Mouse (Mus musculus): ENCODE measurements around the gene Psma6. TPM values are rescaled to one million over a fixed set of nuclear protein-coding genes. Genes with fewer than 3 reads are reported as not detected.

Gene Psma6
- polyA plus RNA-seq, 1 experiment: 266 TPM

GRCm38 (mm10) chr12:55385931-55386330 lies 1.9 kb downstream of the Psma6 start:
- Histone ChIP-seq H3K4me2 (ENCODE audit: low read depth) (no peak overlapping the region), H3K4me3 (no peak overlapping the region), H3ac (ENCODE audit: control insufficient read depth, insufficient read length) (no peak overlapping the region), H3K27me3 (ENCODE audit: control insufficient read depth, insufficient read depth, insufficient read length) (no peaks in the 10 kb centered on the region), H3K36me3 (ENCODE audit: control insufficient read depth, insufficient read depth) (no peaks in the 10 kb centered on the region), H3K79me2 (ENCODE audit: control insufficient read depth, insufficient read depth) (no peaks in the 10 kb centered on the region)
- TF ChIP-seq MYOG (IDR thresholded peaks at IDR 0.05; ENCODE audit: control insufficient read depth in 1 of 3, insufficient read depth in 1 of 3, insufficient read length in 2 of 3, low read depth in 2 of 3) (no peak), POLR2AphosphoS2 (IDR thresholded peaks at IDR 0.05; ENCODE audit: insufficient read length, low read depth) (no peak), TCF12 (IDR thresholded peaks at IDR 0.05; ENCODE audit: insufficient read depth, poor library complexity, severe bottlenecking) (no peak), MYOD1 (IDR thresholded peaks at IDR 0.05; ENCODE audit: control insufficient read depth in 1 of 3, insufficient read length in 2 of 3, low read depth in 2 of 3) (no peak), REST (IDR thresholded peaks at IDR 0.05; ENCODE audit: insufficient read depth, insufficient read length) (no peak), E2F4 (IDR thresholded peaks at IDR 0.05; ENCODE audit: insufficient read depth) (no peak), USF1 (IDR thresholded peaks at IDR 0.05; ENCODE audit: low read depth) (no peak), SRF (IDR thresholded peaks at IDR 0.05; ENCODE audit: control insufficient read depth, insufficient read length, low read depth) (no peak), MAX (IDR thresholded peaks at IDR 0.05; ENCODE audit: low read depth) (no peak), CEBPB (IDR thresholded peaks at IDR 0.05; ENCODE audit: insufficient read depth, poor library complexity, severe bottlenecking) (no peak), TCF3 (IDR thresholded peaks at IDR 0.05; ENCODE audit: insufficient read length, low read depth) (no peak), POLR2A (IDR thresholded peaks at IDR 0.05; ENCODE audit: insufficient read length, low read depth) (no peak)

- no peak overlapping the region for H3ac ChIP-seq (ENCODE audit: control insufficient read depth, insufficient read length)
- no peaks in the 10 kb centered on the region for H3K36me3 ChIP-seq (ENCODE audit: control insufficient read depth, insufficient read depth)
- no peak overlapping the region for H3K4me2 ChIP-seq (ENCODE audit: low read depth)
- H3K27me3 ChIP-seq (ENCODE audit: control insufficient read depth, insufficient read depth, insufficient read length): no peaks in the 10 kb centered on the region
- TF ChIP-seq USF1 (IDR thresholded peaks at IDR 0.05; ENCODE audit: low read depth) (no peak), POLR2A (IDR thresholded peaks at IDR 0.05; ENCODE audit: insufficient read length, low read depth) (no peak), MYOG (IDR thresholded peaks at IDR 0.05; ENCODE audit: control insufficient read depth in 1 of 3, insufficient read depth in 1 of 3, insufficient read length in 2 of 3, low read depth in 2 of 3) (no peak), MAX (IDR thresholded peaks at IDR 0.05; ENCODE audit: low read depth) (no peak), TCF12 (IDR thresholded peaks at IDR 0.05; ENCODE audit: insufficient read depth, poor library complexity, severe bottlenecking) (no peak), POLR2AphosphoS2 (IDR thresholded peaks at IDR 0.05; ENCODE audit: insufficient read length, low read depth) (no peak), TCF3 (IDR thresholded peaks at IDR 0.05; ENCODE audit: insufficient read length, low read depth) (no peak)
- H3K4me3 ChIP-seq: no peak overlapping the region
- H3K79me2 ChIP-seq (ENCODE audit: control insufficient read depth, insufficient read depth): no peaks in the 10 kb centered on the region
These were observed 2.4 kb downstream of the Psma6 start for GRCm38 (mm10) chr12:55386456-55386855.

- Histone ChIP-seq H3K4me3 (no peak overlapping the region), H3K79me2 (ENCODE audit: control insufficient read depth, insufficient read depth) (no peaks in the 10 kb centered on the region), H3K36me3 (ENCODE audit: control insufficient read depth, insufficient read depth) (no peaks in the 10 kb centered on the region), H3ac (ENCODE audit: control insufficient read depth, insufficient read length) (no peak overlapping the region), H3K27me3 (ENCODE audit: control insufficient read depth, insufficient read depth, insufficient read length) (no peaks in the 10 kb centered on the region), H3K4me2 (ENCODE audit: low read depth) (no peak overlapping the region)
- no peak for TF ChIP-seq E2F4 (IDR thresholded peaks at IDR 0.05; ENCODE audit: insufficient read depth)
- TF ChIP-seq SRF (IDR thresholded peaks at IDR 0.05; ENCODE audit: control insufficient read depth, insufficient read length, low read depth): no peak
- no peak for TF ChIP-seq MYOG (IDR thresholded peaks at IDR 0.05; ENCODE audit: control insufficient read depth in 1 of 3, insufficient read depth in 1 of 3, insufficient read length in 2 of 3, low read depth in 2 of 3)
- no peak for TF ChIP-seq MAX (IDR thresholded peaks at IDR 0.05; ENCODE audit: low read depth)
- no peak for TF ChIP-seq CEBPB (IDR thresholded peaks at IDR 0.05; ENCODE audit: insufficient read depth, poor library complexity, severe bottlenecking)
- no peak for TF ChIP-seq USF1 (IDR thresholded peaks at IDR 0.05; ENCODE audit: low read depth)
- no peak for TF ChIP-seq TCF3 (IDR thresholded peaks at IDR 0.05; ENCODE audit: insufficient read length, low read depth)
- no peak for TF ChIP-seq POLR2AphosphoS2 (IDR thresholded peaks at IDR 0.05; ENCODE audit: insufficient read length, low read depth)
- no peak for TF ChIP-seq POLR2A (IDR thresholded peaks at IDR 0.05; ENCODE audit: insufficient read length, low read depth)
- TF ChIP-seq REST (IDR thresholded peaks at IDR 0.05; ENCODE audit: insufficient read depth, insufficient read length): no peak
- no peak for TF ChIP-seq TCF12 (IDR thresholded peaks at IDR 0.05; ENCODE audit: insufficient read depth, poor library complexity, severe bottlenecking)
- no peak for TF ChIP-seq MYOD1 (IDR thresholded peaks at IDR 0.05; ENCODE audit: control insufficient read depth in 1 of 3, insufficient read length in 2 of 3, low read depth in 2 of 3)
These were observed 3.2 kb downstream of the Psma6 start for GRCm38 (mm10) chr12:55387083-55387787.

- no peaks in the 10 kb centered on the region for H3K27me3 ChIP-seq (ENCODE audit: control insufficient read depth, insufficient read depth, insufficient read length)
- TF ChIP-seq USF1 (IDR thresholded peaks at IDR 0.05; ENCODE audit: low read depth): no peak
- no peak for TF ChIP-seq TCF3 (IDR thresholded peaks at IDR 0.05; ENCODE audit: insufficient read length, low read depth)
- no peak for TF ChIP-seq CEBPB (IDR thresholded peaks at IDR 0.05; ENCODE audit: insufficient read depth, poor library complexity, severe bottlenecking)
- TF ChIP-seq REST (IDR thresholded peaks at IDR 0.05; ENCODE audit: insufficient read depth, insufficient read length): no peak
- TF ChIP-seq MYOD1 (IDR thresholded peaks at IDR 0.05; ENCODE audit: control insufficient read depth in 1 of 3, insufficient read length in 2 of 3, low read depth in 2 of 3): no peak
- TF ChIP-seq SRF (IDR thresholded peaks at IDR 0.05; ENCODE audit: control insufficient read depth, insufficient read length, low read depth): no peak
- no peaks in the 10 kb centered on the region for H3K79me2 ChIP-seq (ENCODE audit: control insufficient read depth, insufficient read depth)
- no peaks in the 10 kb centered on the region for H3K36me3 ChIP-seq (ENCODE audit: control insufficient read depth, insufficient read depth)
- H3K4me2 ChIP-seq (ENCODE audit: low read depth): no peak overlapping the region
- H3ac ChIP-seq (ENCODE audit: control insufficient read depth, insufficient read length): no peak overlapping the region
- H3K4me3 ChIP-seq: no peak overlapping the region
These were observed 3.9 kb downstream of the Psma6 start for GRCm38 (mm10) chr12:55387788-55388465.

Measured in myocyte (in vitro differentiated cells).